Mouse (Mus musculus) MEL (cell line): Measurements from ENCODE around the gene Ugt1a6b.

Experiments
- CTCF ChIP-seq, 3 experiments: IDR thresholded peaks in 2 of 3; conservative IDR thresholded peaks in 1 of 3; 2 replicates each; pipeline ENCODE4 v1.5.1; 2011 to 2012; ENCODE audit warnings: low read length in 3 of 3, low read depth in 2 of 3, mild to moderate bottlenecking in 2 of 3, improper control_type of control experiment in 1 of 3, inconsistent platforms in 1 of 3, mixed read lengths in 1 of 3, moderate library complexity in 1 of 3; ENCODE audit not compliant: control insufficient read depth in 1 of 3, insufficient read depth in 1 of 3, poor library complexity in 1 of 3, severe bottlenecking in 1 of 3
- E2F4 ChIP-seq: IDR thresholded peaks from 2 replicates; pipeline ENCODE4 v1.6.1; 2011; ENCODE audit warnings: low read depth, low read length, improper control_type of control experiment, borderline replicate concordance
- EP300 ChIP-seq, 2 experiments: IDR thresholded peaks; 2 replicates each; pipeline ENCODE4 v1.6.1; 2011; ENCODE audit warnings: improper control_type of control experiment in 2 of 2, low read length in 2 of 2, low read depth in 1 of 2, mild to moderate bottlenecking in 1 of 2
- KAT2A ChIP-seq: conservative IDR thresholded peaks from 2 replicates; pipeline ENCODE4 v1.6.1; 2012; ENCODE audit warnings: low read depth, low read length, improper control_type of control experiment, inconsistent platforms
- MAX ChIP-seq: IDR thresholded peaks from 2 replicates; pipeline ENCODE4 v1.6.1; 2011; ENCODE audit warnings: low read length, improper control_type of control experiment
- POLR2A ChIP-seq, 2 experiments: IDR thresholded peaks; 2 replicates each; pipeline ENCODE4 v1.6.1; 2011 to 2012; ENCODE audit warnings: low read length in 2 of 2, mild to moderate bottlenecking in 2 of 2, control low read depth in 1 of 2, improper control_type of control experiment in 1 of 2, low read depth in 1 of 2, moderate library complexity in 1 of 2; ENCODE audit not compliant: control insufficient read depth in 1 of 2, insufficient read depth in 1 of 2, poor library complexity in 1 of 2
- SMC3 ChIP-seq: IDR thresholded peaks from 2 replicates; pipeline ENCODE4 v1.6.1; 2011; ENCODE audit warnings: low read depth, low read length, improper control_type of control experiment
- ZC3H11A ChIP-seq: IDR thresholded peaks from 2 replicates; pipeline ENCODE4 v1.6.1; 2012; ENCODE audit warnings: low read depth, mild to moderate bottlenecking, inconsistent platforms, low read length, improper control_type of control experiment

- TF ChIP-seq MAX (no peak), CTCF (IDR thresholded peaks at IDR 0.05 in 2 of 3, conservative IDR thresholded peaks at IDR 0.05 in 1 of 3; ENCODE audit: control insufficient read depth in 1 of 3, insufficient read depth in 1 of 3, low read depth in 2 of 3, low read length in 3 of 3, poor library complexity in 1 of 3, severe bottlenecking in 1 of 3) (no peak), E2F4 (no peak), POLR2A (IDR thresholded peaks at IDR 0.05; ENCODE audit: control insufficient read depth in 1 of 2, insufficient read depth in 1 of 2, low read depth in 1 of 2, low read length in 2 of 2, poor library complexity in 1 of 2) (no peak), EP300 (IDR thresholded peaks at IDR 0.05; ENCODE audit: low read depth in 1 of 2, low read length in 2 of 2) (no peak), KAT2A (no peak), ZC3H11A (no peak), SMC3 (no peak)
These were observed 164.4 kb downstream of the Ugt1a6b start for GRCm38 (mm10) chr1:88267489-88267888.
